Mouse (Mus musculus) CH12.LX (cell line): ENCODE measurements around the gene Frmd4a.

ENCODE experiments used
- CHD1 ChIP-seq: IDR thresholded peaks from 2 replicates; pipeline ENCODE4 v1.6.1; 2012; ENCODE audit warnings: low read depth, low read length, improper control_type of control experiment, inconsistent platforms
- CTCF ChIP-seq, 2 experiments: IDR thresholded peaks in 1 of 2; conservative IDR thresholded peaks in 1 of 2; 2 replicates each; pipeline ENCODE4 v1.5.1; 2011 to 2012; ENCODE audit warnings: low read depth in 2 of 2, low read length in 2 of 2, improper control_type of control experiment in 1 of 2, inconsistent platforms in 1 of 2, mild to moderate bottlenecking in 1 of 2, moderate library complexity in 1 of 2
- GABPA ChIP-seq: IDR thresholded peaks from 2 replicates; pipeline ENCODE4 v1.6.1; 2012; ENCODE audit warnings: low read depth, low read length, improper control_type of control experiment, inconsistent platforms; ENCODE audit not compliant: insufficient replicate concordance
- IRF4 ChIP-seq: IDR thresholded peaks from 2 replicates; pipeline ENCODE4 v1.6.1; 2014; ENCODE audit warnings: low read depth, mild to moderate bottlenecking, inconsistent platforms, low read length, improper control_type of control experiment
- POLR2AphosphoS2 ChIP-seq: IDR thresholded peaks from 2 replicates; pipeline ENCODE4 v1.6.1; 2011; ENCODE audit warnings: low read depth, low read length, improper control_type of control experiment
- RCOR1 ChIP-seq: conservative IDR thresholded peaks from 2 replicates; pipeline ENCODE4 v1.6.1; 2012; ENCODE audit warnings: low read depth, mild to moderate bottlenecking, inconsistent platforms, low read length, improper control_type of control experiment
- TCF12 ChIP-seq: IDR thresholded peaks from 2 replicates; pipeline ENCODE4 v1.6.1; 2014; ENCODE audit warnings: low read depth, mild to moderate bottlenecking, inconsistent platforms, low read length, improper control_type of control experiment
- USF1 ChIP-seq: IDR thresholded peaks from 2 replicates; pipeline ENCODE4 v1.6.1; 2014; ENCODE audit warnings: low read depth, mild to moderate bottlenecking, inconsistent platforms, low read length, improper control_type of control experiment
- ZKSCAN1 ChIP-seq: IDR thresholded peaks from 2 replicates; pipeline ENCODE4 v1.6.1; 2012; ENCODE audit warnings: low read depth, inconsistent platforms, low read length, improper control_type of control experiment, borderline replicate concordance

- TF ChIP-seq GABPA (peak; percentile 77), TCF12 (peak; percentile 78), RCOR1 (no peak), CHD1 (no peak), CTCF (conservative IDR thresholded peaks at IDR 0.05 in 1 of 2, IDR thresholded peaks at IDR 0.05 in 1 of 2; ENCODE audit: low read depth in 2 of 2, low read length in 2 of 2) (peak; percentile 44 to 82), POLR2AphosphoS2 (no peak), IRF4 (peak; percentile 69; the same call in 1 of the 2 replicates), USF1 (no peak), ZKSCAN1 (no peak)
These were observed 634.2 kb downstream of the Frmd4a start, which contains the start of gene Prpf18 for GRCm38 (mm10) chr2:4651500-4652285.
